Mouse (Mus musculus): ENCODE measurements around the gene Zcchc24. TPM values are rescaled to one million over a fixed set of nuclear protein-coding genes. Genes with fewer than 3 reads are reported as not detected.
A peak's percentile ranks its signal among the peaks of the same experiment; 100 is the strongest.

Zcchc24 gene
- total and polyA plus RNA-seq, 2 experiments from 2014 or later, result 20.4 to 39.3 TPM

DNA sequence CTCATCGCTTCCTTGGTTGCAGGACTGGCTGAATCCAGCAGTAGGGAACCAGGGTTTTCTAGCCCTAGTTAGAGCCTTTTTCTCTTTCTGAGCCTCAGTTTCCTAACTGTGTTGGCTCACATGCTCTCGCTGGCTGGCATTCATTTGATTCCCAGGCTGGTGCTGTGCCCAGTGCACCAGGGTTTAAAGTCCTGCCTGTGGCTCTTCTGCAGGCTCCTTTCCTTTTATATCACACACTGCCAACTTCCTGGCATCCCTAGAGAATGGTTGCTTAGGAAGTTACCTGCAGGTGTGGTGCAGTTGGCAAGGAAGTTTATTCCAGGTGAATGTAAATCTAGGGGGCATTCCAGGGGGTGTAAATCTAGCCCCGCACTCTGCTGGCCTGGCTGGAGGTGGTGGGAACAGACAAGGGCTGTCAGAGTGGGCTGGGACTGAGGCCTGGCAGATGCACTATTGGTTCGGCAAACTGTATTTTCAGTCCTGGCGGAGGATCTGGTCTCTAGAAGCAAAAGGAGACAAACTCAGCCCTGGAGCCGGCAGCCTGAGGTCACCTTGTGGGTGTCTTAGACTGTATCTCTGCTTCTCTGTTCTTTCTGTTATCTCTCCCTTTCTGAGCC lies 75.5 kb downstream of the Zcchc24 start:
- Histone ChIP-seq H3K4me3 (ENCODE audit: low read length) (peak overlapping the region; percentile 81), H3K27me3 (ENCODE audit: insufficient read depth, low read length) (no peaks in the 10 kb centered on the region; the same call in 1 of the 2 replicates), H3K4me2 (ENCODE audit: low read depth, low read length) (peak overlapping the region; percentile 98), H3K4me1 (ENCODE audit: insufficient read depth, low read length) (peaks cover 13% of the 10 kb centered on the region), H3K36me3 (ENCODE audit: insufficient read depth, low read length) (peaks cover 5% of the 10 kb centered on the region), H3K27ac (peak overlapping the region; percentile 33; the same call in 1 of the 2 replicates), H3K9ac (replicated peaks; ENCODE audit: low read length) (peak overlapping the region; percentile 78; the same call in 1 of the 2 replicates), H3K9me3 (ENCODE audit: low read length) (no peaks in the 10 kb centered on the region)
- WGBS, result 62% methylated on average over 6 of the region's 6 CpGs
- ATAC-seq (peak; percentile 52; the same call in 1 of the 2 replicates), DNase-seq (ENCODE audit: low spot score) (no peak)
- TF ChIP-seq CTCF (IDR thresholded peaks at IDR 0.05; ENCODE audit: low read depth), result no peak

DNA sequence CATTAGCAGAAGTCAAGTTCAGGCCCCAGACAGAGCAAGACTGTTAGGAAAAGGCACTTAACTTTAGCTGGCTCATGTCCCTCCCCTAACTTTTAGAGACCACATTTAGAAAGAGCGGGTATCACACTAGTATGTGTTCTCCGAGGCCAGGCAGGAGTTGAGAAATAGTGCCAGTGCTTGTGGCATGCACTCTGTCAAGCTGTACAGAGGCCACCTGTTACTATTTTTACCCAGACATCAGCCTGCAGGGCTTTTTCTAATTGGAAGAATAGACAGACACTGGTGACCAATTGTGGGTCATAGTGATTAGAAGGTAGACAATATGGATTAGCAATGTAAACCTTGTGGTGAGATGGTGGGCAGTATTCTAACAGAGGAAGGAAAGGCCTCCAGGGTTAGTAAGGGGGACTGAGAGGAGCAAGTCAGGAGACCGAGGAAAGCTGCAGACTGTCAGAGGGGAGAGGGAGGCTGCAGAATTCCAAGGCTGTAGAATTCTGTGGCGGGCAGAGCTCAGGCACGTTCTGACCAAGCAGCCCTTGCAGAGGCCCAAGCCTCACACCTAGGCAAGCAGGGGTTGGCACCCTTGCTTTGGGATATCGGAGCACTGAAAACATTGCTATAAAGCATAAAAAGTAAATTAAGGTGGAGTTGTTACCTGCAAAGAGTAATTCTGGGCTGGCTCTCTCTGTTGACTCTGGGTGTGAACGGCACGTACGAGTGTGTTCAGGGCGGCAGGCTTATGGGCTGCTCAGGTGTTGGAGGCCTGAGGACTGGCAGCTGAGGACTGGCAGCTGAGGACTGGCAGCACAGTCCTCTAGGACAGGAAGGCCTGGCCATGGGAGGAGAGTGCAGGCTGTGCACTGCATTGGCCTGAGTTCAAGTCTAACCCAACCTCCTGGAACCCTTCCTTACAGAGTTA lies 81.6 kb downstream of the Zcchc24 start:
- H3K27ac ChIP-seq, result no peak overlapping the region
- WGBS, result 79% methylated on average over 10 of the region's 10 CpGs
- no peak for ATAC-seq

DNA sequence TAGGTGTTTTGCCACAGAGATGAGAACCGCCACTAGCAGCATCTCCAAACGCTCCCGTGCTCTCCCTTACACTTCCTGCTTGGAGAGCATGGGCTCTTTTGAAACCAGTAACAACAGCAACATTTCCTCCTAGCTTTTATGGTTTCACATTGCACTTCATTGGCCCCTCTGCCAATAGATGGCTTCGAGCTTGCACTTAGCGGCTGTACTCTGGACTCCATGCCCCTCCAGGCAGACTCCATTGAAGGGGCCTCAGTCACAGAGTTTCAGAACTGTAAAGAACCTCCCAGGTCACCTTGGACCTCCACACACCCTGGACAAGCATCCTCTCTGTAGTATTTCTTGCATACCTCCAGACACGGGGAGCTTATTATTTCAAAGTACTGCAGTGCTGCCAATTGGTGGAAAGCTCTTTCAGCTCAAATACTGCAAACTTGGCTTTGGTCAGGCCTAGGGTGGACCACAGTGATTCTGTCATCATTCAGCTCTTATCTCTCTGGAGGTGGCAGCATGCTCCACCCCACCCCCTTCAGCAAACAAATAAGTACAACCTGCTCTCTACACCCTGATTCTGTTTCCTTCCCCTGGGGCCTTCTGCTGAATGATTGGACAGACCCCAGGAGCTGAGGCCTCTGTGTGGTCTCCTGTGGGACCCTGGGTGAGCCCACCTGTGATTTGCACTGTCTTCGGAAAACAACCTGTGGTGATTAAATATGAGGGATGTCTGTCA lies 82.5 kb downstream of the Zcchc24 start:
- ATAC-seq, result no peak
- TF ChIP-seq CTCF (IDR thresholded peaks at IDR 0.05; ENCODE audit: low read depth), result no peak
- Histone ChIP-seq H3K4me2 (ENCODE audit: low read depth, low read length) (no peak overlapping the region), H3K27me3 (ENCODE audit: insufficient read depth, low read length) (no peaks in the 10 kb centered on the region; the same call in 1 of the 2 replicates), H3K4me3 (ENCODE audit: low read length) (no peak overlapping the region), H3K9ac (replicated peaks; ENCODE audit: low read length) (no peak overlapping the region), H3K4me1 (ENCODE audit: insufficient read depth, low read length) (no peaks in the 10 kb centered on the region), H3K36me3 (ENCODE audit: insufficient read depth, low read length) (no peaks in the 10 kb centered on the region), H3K9me3 (ENCODE audit: low read length) (no peaks in the 10 kb centered on the region), H3K27ac (no peak overlapping the region)
- WGBS, result 79% methylated on average over 7 of the region's 7 CpGs
- DNase-seq (ENCODE audit: low spot score), result no peak

More for the DNA sequence above, 81.6 kb downstream of the Zcchc24 start:
- Histone ChIP-seq H3K4me1 (ENCODE audit: insufficient read depth, low read length) (no peaks in the 10 kb centered on the region), H3K9me3 (ENCODE audit: low read length) (no peaks in the 10 kb centered on the region), H3K4me3 (ENCODE audit: low read length) (no peak overlapping the region), H3K36me3 (ENCODE audit: insufficient read depth, low read length) (no peaks in the 10 kb centered on the region), H3K27me3 (ENCODE audit: insufficient read depth, low read length) (no peaks in the 10 kb centered on the region; the same call in 1 of the 2 replicates), H3K4me2 (ENCODE audit: low read depth, low read length) (no peak overlapping the region), H3K9ac (replicated peaks; ENCODE audit: low read length) (no peak overlapping the region)
- TF ChIP-seq CTCF (IDR thresholded peaks at IDR 0.05; ENCODE audit: low read depth), result no peak
- no peak for DNase-seq (ENCODE audit: low spot score)

DNA sequence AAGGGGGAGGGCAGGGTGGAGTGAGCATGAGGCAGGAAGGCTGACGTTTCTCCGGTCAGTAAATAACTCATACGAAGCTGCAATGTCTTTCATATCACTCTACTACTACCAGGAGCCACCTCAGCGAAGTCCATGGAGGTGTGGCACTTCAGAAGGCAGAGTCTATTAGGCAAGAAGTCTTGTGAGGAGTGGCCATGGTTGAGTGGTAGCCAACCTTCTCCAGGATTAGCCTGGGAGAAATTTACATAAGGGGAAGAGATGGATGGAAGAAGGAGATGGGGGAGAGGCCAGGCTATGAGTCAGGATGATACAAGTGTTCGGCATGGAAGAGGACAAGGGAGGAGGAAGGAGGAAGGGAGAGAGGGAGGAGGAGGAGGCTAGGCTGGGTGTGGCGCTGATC lies 86.8 kb downstream of the Zcchc24 start:
- H3K9me3 ChIP-seq (ENCODE audit: low read length), result no peaks in the 10 kb centered on the region
- 75% methylated on average over 6 of the region's 6 CpGs for WGBS
- no peaks in the 10 kb centered on the region for H3K27me3 ChIP-seq (ENCODE audit: insufficient read depth, low read length)
- no peak for ATAC-seq
- H3K4me3 ChIP-seq (ENCODE audit: low read length), result no peak overlapping the region
- H3K36me3 ChIP-seq (ENCODE audit: insufficient read depth, low read length), result no peaks in the 10 kb centered on the region
- no peak overlapping the region for H3K9ac ChIP-seq (replicated peaks; ENCODE audit: low read length)
- H3K4me1 ChIP-seq (ENCODE audit: insufficient read depth, low read length), result no peaks in the 10 kb centered on the region
- no peak overlapping the region for H3K27ac ChIP-seq
- no peak for TF ChIP-seq CTCF (IDR thresholded peaks at IDR 0.05; ENCODE audit: low read depth)
- H3K4me2 ChIP-seq (ENCODE audit: low read depth, low read length), result no peak overlapping the region
- no peak for DNase-seq (ENCODE audit: low spot score)

DNA sequence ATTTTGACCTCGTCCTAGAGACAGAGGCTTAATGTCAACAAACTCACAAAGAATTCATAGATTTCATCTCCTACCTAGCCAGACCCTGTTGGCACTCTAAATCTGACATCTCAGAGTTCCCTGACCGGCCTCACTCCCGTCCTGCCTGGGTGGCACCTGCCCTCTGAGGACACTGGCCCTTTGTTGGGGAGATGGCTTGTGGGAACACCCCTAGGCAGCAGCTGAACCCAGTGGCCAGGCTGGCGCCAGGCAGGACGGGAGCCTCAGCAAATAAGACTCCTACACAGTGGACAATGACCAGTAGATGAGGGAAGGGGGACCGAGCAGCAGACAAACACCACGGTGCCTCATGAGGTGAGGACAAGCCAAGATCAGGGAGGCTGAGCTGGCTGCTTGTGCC lies 89.2 kb downstream of the Zcchc24 start:
- TF ChIP-seq CTCF (IDR thresholded peaks at IDR 0.05; ENCODE audit: low read depth), result no peak
- H3K27me3 ChIP-seq (ENCODE audit: insufficient read depth, low read length), result no peaks in the 10 kb centered on the region
- no peaks in the 10 kb centered on the region for H3K9me3 ChIP-seq (ENCODE audit: low read length)
- no peaks in the 10 kb centered on the region for H3K4me1 ChIP-seq (ENCODE audit: insufficient read depth, low read length)
- ATAC-seq, result peak; percentile 15; the same call in 1 of the 2 replicates
- H3K27ac ChIP-seq, result no peak overlapping the region
- H3K36me3 ChIP-seq (ENCODE audit: insufficient read depth, low read length), result no peaks in the 10 kb centered on the region
- H3K4me2 ChIP-seq (ENCODE audit: low read depth, low read length), result no peak overlapping the region
- H3K9ac ChIP-seq (replicated peaks; ENCODE audit: low read length), result no peak overlapping the region
- 68% methylated on average over 7 of the region's 7 CpGs for WGBS
- H3K4me3 ChIP-seq (ENCODE audit: low read length), result no peak overlapping the region
- no peak for DNase-seq (ENCODE audit: low spot score)

DNA sequence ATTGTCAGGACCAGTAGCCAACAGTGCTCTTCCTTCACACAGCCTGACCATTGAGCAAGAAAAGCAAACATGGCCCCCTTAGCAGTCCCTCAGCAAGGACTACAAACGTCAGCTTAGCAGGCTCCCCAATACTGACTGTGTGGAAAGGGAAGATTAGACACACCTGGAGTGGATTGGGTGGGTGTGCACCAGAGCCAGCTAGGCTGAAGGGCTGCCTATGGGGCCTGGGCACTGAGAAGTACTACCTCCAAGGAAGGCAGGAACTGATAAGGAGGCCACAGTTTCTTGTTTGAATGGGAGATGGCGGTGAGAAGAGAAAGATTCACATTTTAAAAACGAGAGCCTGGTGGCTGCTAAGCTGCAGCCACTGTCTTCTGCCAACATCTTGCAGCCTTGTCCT lies 101.3 kb downstream of the Zcchc24 start:
- Histone ChIP-seq H3K9ac (replicated peaks; ENCODE audit: low read length) (no peak overlapping the region), H3K36me3 (ENCODE audit: insufficient read depth, low read length) (peaks cover 15% of the 10 kb centered on the region), H3K27me3 (ENCODE audit: insufficient read depth, low read length) (no peaks in the 10 kb centered on the region), H3K4me2 (ENCODE audit: low read depth, low read length) (no peak overlapping the region), H3K4me1 (ENCODE audit: insufficient read depth, low read length) (no peaks in the 10 kb centered on the region), H3K9me3 (ENCODE audit: low read length) (no peaks in the 10 kb centered on the region), H3K4me3 (ENCODE audit: low read length) (no peak overlapping the region), H3K27ac (no peak overlapping the region)
- WGBS, result 71% methylated on average over 3 of the region's 3 CpGs
- TF ChIP-seq CTCF (IDR thresholded peaks at IDR 0.05; ENCODE audit: low read depth), result no peak
- ATAC-seq (no peak), DNase-seq (ENCODE audit: low spot score) (no peak)
